Mouse (Mus musculus) megakaryocyte-erythroid progenitor cell, adult 5-6 weeks (primary cell): ENCODE measurements around the gene Aspscr1. TPM values are rescaled to one million over a fixed set of nuclear protein-coding genes. Genes with fewer than 3 reads are reported as not detected.
A peak's percentile ranks its signal among the peaks of the same experiment; 100 is the strongest.

ENCODE experiments used
- ATAC-seq: replicated peaks from 2 replicates; pipeline ENCODE4 v1.8.0; 2016; ENCODE audit warnings: mild to moderate bottlenecking, inconsistent platforms; ENCODE audit not compliant: severe bottlenecking, poor library complexity, low FRiP score, low TSS enrichment
- total RNA-seq, 2 experiments: library from RNA; stranded (forward) in 1 of 2; stranded (reverse) in 1 of 2; fragments of 200-1000, 215-1000 nt in 1 of 2; fragments of >200 nt in 1 of 2; fragmentation: Nextera tagmentation in 1 of 2; gene quantifications; 2 replicates each; pipeline ENCODE4 v1.2.3; 2014 to 2017

Aspscr1 gene
- total RNA-seq, 2 experiments from 2014 or later: 52.7 to 108 TPM

- no peak for ATAC-seq
Measured at GRCm38 (mm10) chr11:120727564-120727963, 54.8 kb downstream of the Aspscr1 start.

GRCm38 (mm10) chr11:120728530-120729240 is 55.9 kb downstream of the Aspscr1 start:
- ATAC-seq: no peak

GRCm38 (mm10) chr11:120729432-120730050 is 56.8 kb downstream of the Aspscr1 start:
- ATAC-seq: peak; percentile 56

- no peak for ATAC-seq
Measured at GRCm38 (mm10) chr11:120730331-120730870, 57.6 kb downstream of the Aspscr1 start.

- ATAC-seq: no peak
Measured at GRCm38 (mm10) chr11:120731395-120731794, 58.6 kb downstream of the Aspscr1 start.

- no peak for ATAC-seq
Measured at GRCm38 (mm10) chr11:120731858-120732680, 59.3 kb downstream of the Aspscr1 start, which contains the start of gene Cbr2. Gene Cbr2 (minus strand): TSS chr11:120732114.

- no peak for ATAC-seq
Measured at GRCm38 (mm10) chr11:120733521-120733920, 60.7 kb downstream of the Aspscr1 start.

- no peak for ATAC-seq
Measured at GRCm38 (mm10) chr11:120736424-120736823, 63.7 kb downstream of the Aspscr1 start.

GRCm38 (mm10) chr11:120740981-120741380 is 68.2 kb downstream of the Aspscr1 start:
- ATAC-seq: no peak

- no peak for ATAC-seq
Measured at GRCm38 (mm10) chr11:120744121-120744701, 71.4 kb downstream of the Aspscr1 start.

- no peak for ATAC-seq
Measured at GRCm38 (mm10) chr11:120747974-120748373, 75.2 kb downstream of the Aspscr1 start.

GRCm38 (mm10) chr11:120749430-120749829 is 76.7 kb downstream of the Aspscr1 start:
- peak; percentile 74 for ATAC-seq

GRCm38 (mm10) chr11:120751606-120752005 is 78.8 kb downstream of the Aspscr1 start:
- no peak for ATAC-seq

Other genes starting within 250 kb of the Aspscr1 start
Only the 30 nearest of the 32 such genes appear.
- gene Pde6g, start 219.5 kb upstream of the Aspscr1 start, total RNA-seq (2014; fragmentation: Nextera tagmentation): 0.37 TPM in 1 of 2 replicates, not detected in the other
- 0.38 TPM in 1 of 2 replicates, not detected in the other for gene Pde6g, start 219.5 kb upstream of the Aspscr1 start, total RNA-seq (2017)
- 8.0 and 20.5 TPM in 2 replicates for gene Oxld1, start 214.9 kb upstream of the Aspscr1 start, total RNA-seq (2014; fragmentation: Nextera tagmentation)
- 14.0 and 27.9 TPM in 2 replicates for gene Oxld1, start 214.9 kb upstream of the Aspscr1 start, total RNA-seq (2017)
- gene Ccdc137, start 214.9 kb upstream of the Aspscr1 start, total RNA-seq (2014; fragmentation: Nextera tagmentation): 36.1 and 67.6 TPM in 2 replicates
- gene Ccdc137, start 214.9 kb upstream of the Aspscr1 start, total RNA-seq (2017): 70.0 and 99.8 TPM in 2 replicates
- gene Arl16, start 205.4 kb upstream of the Aspscr1 start, total RNA-seq (2014; fragmentation: Nextera tagmentation): 11.2 and 14.7 TPM in 2 replicates
- gene Arl16, start 205.4 kb upstream of the Aspscr1 start, total RNA-seq (2017): 8.8 and 21.9 TPM in 2 replicates
- gene Mrpl12, start 188.4 kb upstream of the Aspscr1 start, total RNA-seq (2014; fragmentation: Nextera tagmentation): 165 and 221 TPM in 2 replicates
- 151 and 192 TPM in 2 replicates for gene Mrpl12, start 188.4 kb upstream of the Aspscr1 start, total RNA-seq (2017)
- gene Slc25a10, start 181.1 kb upstream of the Aspscr1 start, total RNA-seq (2014; fragmentation: Nextera tagmentation): 16.9 and 27.2 TPM in 2 replicates
- gene Slc25a10, start 181.1 kb upstream of the Aspscr1 start, total RNA-seq (2017): 17.6 and 18.8 TPM in 2 replicates
- not detected in 2 replicates for gene Gcgr, start 142.3 kb upstream of the Aspscr1 start, total RNA-seq (2014; fragmentation: Nextera tagmentation)
- not detected in 2 replicates for gene Gcgr, start 142.3 kb upstream of the Aspscr1 start, total RNA-seq (2017)
- 60.4 and 62.7 TPM in 2 replicates for gene Mcrip1, start 123.2 kb upstream of the Aspscr1 start, total RNA-seq (2014; fragmentation: Nextera tagmentation)
- gene Mcrip1, start 123.2 kb upstream of the Aspscr1 start, total RNA-seq (2017): 18.5 and 18.8 TPM in 2 replicates
- gene Ppp1r27, start 121.8 kb upstream of the Aspscr1 start, total RNA-seq (2014; fragmentation: Nextera tagmentation): not detected in 2 replicates
- not detected in 2 replicates for gene Ppp1r27, start 121.8 kb upstream of the Aspscr1 start, total RNA-seq (2017)
- gene P4hb, start 99.7 kb upstream of the Aspscr1 start, total RNA-seq (2014; fragmentation: Nextera tagmentation): 236 and 270 TPM in 2 replicates
- gene P4hb, start 99.7 kb upstream of the Aspscr1 start, total RNA-seq (2017): 334 and 373 TPM in 2 replicates
- 248 and 334 TPM in 2 replicates for gene Arhgdia, start 91.3 kb upstream of the Aspscr1 start, total RNA-seq (2014; fragmentation: Nextera tagmentation)
- gene Arhgdia, start 91.3 kb upstream of the Aspscr1 start, total RNA-seq (2017): 96.3 and 154 TPM in 2 replicates
- 157 and 232 TPM in 2 replicates for gene Alyref, start 74.6 kb upstream of the Aspscr1 start, total RNA-seq (2014; fragmentation: Nextera tagmentation)
- gene Alyref, start 74.6 kb upstream of the Aspscr1 start, total RNA-seq (2017): 208 and 278 TPM in 2 replicates
- 84.0 and 110 TPM in 2 replicates for gene Anapc11, start 74.6 kb upstream of the Aspscr1 start, total RNA-seq (2014; fragmentation: Nextera tagmentation)
- gene Anapc11, start 74.6 kb upstream of the Aspscr1 start, total RNA-seq (2017): 21.9 and 27.6 TPM in 2 replicates
- gene Npb, start 64.5 kb upstream of the Aspscr1 start, total RNA-seq (2014; fragmentation: Nextera tagmentation): 3.3 TPM in 1 of 2 replicates, not detected in the other
- not detected in 2 replicates for gene Npb, start 64.5 kb upstream of the Aspscr1 start, total RNA-seq (2017)
- 74.6 and 87.3 TPM in 2 replicates for gene Pcyt2, start 55.0 kb upstream of the Aspscr1 start, total RNA-seq (2014; fragmentation: Nextera tagmentation)
- 28.5 and 29.6 TPM in 2 replicates for gene Pcyt2, start 55.0 kb upstream of the Aspscr1 start, total RNA-seq (2017)
- 62.8 and 79.3 TPM in 2 replicates for gene Sirt7, start 47.7 kb upstream of the Aspscr1 start, total RNA-seq (2014; fragmentation: Nextera tagmentation)
- gene Sirt7, start 47.7 kb upstream of the Aspscr1 start, total RNA-seq (2017): 39.8 and 48.3 TPM in 2 replicates
- gene Mafg, start 39.4 kb upstream of the Aspscr1 start, total RNA-seq (2014; fragmentation: Nextera tagmentation): 26.0 and 31.6 TPM in 2 replicates
- gene Mafg, start 39.4 kb upstream of the Aspscr1 start, total RNA-seq (2017): 11.7 and 12.2 TPM in 2 replicates
- gene Pycr1, start 29.2 kb upstream of the Aspscr1 start, total RNA-seq (2014; fragmentation: Nextera tagmentation): 0.13 and 1.1 TPM in 2 replicates
- 1.5 TPM in 1 of 2 replicates, not detected in the other for gene Pycr1, start 29.2 kb upstream of the Aspscr1 start, total RNA-seq (2017)
- 6.3 TPM in 1 of 2 replicates, not detected in the other for gene Myadml2, start 24.8 kb upstream of the Aspscr1 start, total RNA-seq (2014; fragmentation: Nextera tagmentation)
- not detected in 2 replicates for gene Myadml2, start 24.8 kb upstream of the Aspscr1 start, total RNA-seq (2017)
- gene Notum, start 11.8 kb upstream of the Aspscr1 start, total RNA-seq (2014; fragmentation: Nextera tagmentation): not detected in 2 replicates
- not detected in 2 replicates for gene Notum, start 11.8 kb upstream of the Aspscr1 start, total RNA-seq (2017)
- 132 and 157 TPM in 2 replicates for gene Cenpx, start 40.8 kb downstream of the Aspscr1 start, total RNA-seq (2014; fragmentation: Nextera tagmentation)
- 95.0 and 99.4 TPM in 2 replicates for gene Cenpx, start 40.8 kb downstream of the Aspscr1 start, total RNA-seq (2017)
- 25.3 and 34.4 TPM in 2 replicates for gene Lrrc45, start 41.0 kb downstream of the Aspscr1 start, total RNA-seq (2014; fragmentation: Nextera tagmentation)
- gene Lrrc45, start 41.0 kb downstream of the Aspscr1 start, total RNA-seq (2017): 37.0 and 38.1 TPM in 2 replicates
- gene Rac3, start 48.5 kb downstream of the Aspscr1 start, total RNA-seq (2014; fragmentation: Nextera tagmentation): 1.6 and 2.9 TPM in 2 replicates
- not detected in 2 replicates for gene Rac3, start 48.5 kb downstream of the Aspscr1 start, total RNA-seq (2017)
- gene Dcxr, start 54.3 kb downstream of the Aspscr1 start, total RNA-seq (2014; fragmentation: Nextera tagmentation): 12.7 and 14.9 TPM in 2 replicates
- 6.2 and 10.2 TPM in 2 replicates for gene Dcxr, start 54.3 kb downstream of the Aspscr1 start, total RNA-seq (2017)
- gene Cbr2, start 59.1 kb downstream of the Aspscr1 start, total RNA-seq (2014; fragmentation: Nextera tagmentation): not detected in 2 replicates
- gene Cbr2, start 59.1 kb downstream of the Aspscr1 start, total RNA-seq (2017): not detected in 2 replicates
- gene Hmga1b, start 89.8 kb downstream of the Aspscr1 start, total RNA-seq (2014; fragmentation: Nextera tagmentation): 2.5 and 12.0 TPM in 2 replicates
- 8.7 and 10.9 TPM in 2 replicates for gene Hmga1b, start 89.8 kb downstream of the Aspscr1 start, total RNA-seq (2017)
- 43.1 and 47.2 TPM in 2 replicates for gene Rfng, start 111.2 kb downstream of the Aspscr1 start, total RNA-seq (2014; fragmentation: Nextera tagmentation)
- gene Rfng, start 111.2 kb downstream of the Aspscr1 start, total RNA-seq (2017): 4.8 and 9.5 TPM in 2 replicates
- gene Gps1, start 111.3 kb downstream of the Aspscr1 start, total RNA-seq (2014; fragmentation: Nextera tagmentation): 107 TPM in 2 replicates
- 103 and 119 TPM in 2 replicates for gene Gps1, start 111.3 kb downstream of the Aspscr1 start, total RNA-seq (2017)
- gene Dus1l, start 123.4 kb downstream of the Aspscr1 start, total RNA-seq (2014; fragmentation: Nextera tagmentation): 150 TPM in 2 replicates
- 68.4 and 87.6 TPM in 2 replicates for gene Dus1l, start 123.4 kb downstream of the Aspscr1 start, total RNA-seq (2017)
- 92.0 and 92.3 TPM in 2 replicates for gene Fasn, start 151.6 kb downstream of the Aspscr1 start, total RNA-seq (2014; fragmentation: Nextera tagmentation)
- gene Fasn, start 151.6 kb downstream of the Aspscr1 start, total RNA-seq (2017): 27.2 and 34.0 TPM in 2 replicates